Mouse (Mus musculus): ENCODE measurements at regions not wholly inside any gene's neighbourhood (a gene's known extent, or its start where the extent isn't known, plus 50 kb on each side); places are given as distances from the start of the nearest gene placed in this dataset.

- TF ChIP-seq POLR2A (IDR thresholded peaks at IDR 0.05; ENCODE audit: insufficient read depth, low read length) (no peak), CTCF (IDR thresholded peaks at IDR 0.05; ENCODE audit: low read depth, low read length) (no peak), EP300 (IDR thresholded peaks at IDR 0.05; ENCODE audit: insufficient read depth, low read depth, low read length) (no peak)
These were observed 115.2 kb downstream of the Lmo4 start for GRCm38 (mm10) chr3:144089790-144090256.
